Mouse (Mus musculus) small intestine, adult 2 months (tissue): Measurements from ENCODE around the gene Cda.

Source experiments
- CTCF ChIP-seq: fragments of 200-500 bp; IDR thresholded peaks from 2 replicates; pipeline ENCODE4 v1.5.1; 2012; ENCODE audit warnings: low read depth, mild to moderate bottlenecking, control low read depth, inconsistent platforms, low read length, moderate library complexity, mixed read lengths; ENCODE audit not compliant: insufficient replicate concordance, insufficient read length; ENCODE audit errors: extremely low read depth
- POLR2A ChIP-seq: fragments of 200-500 bp; IDR thresholded peaks from 2 replicates; pipeline ENCODE4 v1.6.1; 2012; ENCODE audit warnings: low read depth, mild to moderate bottlenecking, control low read depth, inconsistent platforms, low read length, moderate library complexity

- TF ChIP-seq CTCF (no peak), POLR2A (no peak)
These were observed 37.5 kb downstream of the Cda start for GRCm38 (mm10) chr4:138330264-138330671.
